Mouse (Mus musculus) intestine, embryonic 16.5 days (tissue): ENCODE data around the gene Cactin. TPM values are rescaled to one million over a fixed set of nuclear protein-coding genes. Genes with fewer than 3 reads are reported as not detected.

ENCODE experiments used
- ATAC-seq: fragments of 200-750 bp; cut with Nextera tagmentation; 2 replicates; pipeline ENCODE4 v1.8.0; 2017; ENCODE audit warnings: moderate TSS enrichment, moderate library complexity
- H3K27ac ChIP-seq: fragments of 300-500 bp; sonication (generic); 2 replicates; pipeline ENCODE4 v1.5.1; 2014; ENCODE audit warnings: mild to moderate bottlenecking, low read length
- H3K27me3 ChIP-seq: fragments of 300-500 bp; sonication (generic); replicated peaks from 2 replicates; pipeline ENCODE4 v1.6.1; 2014; ENCODE audit warnings: low read length, control low read depth, mixed read lengths; ENCODE audit not compliant: control insufficient read depth, insufficient read depth
- H3K36me3 ChIP-seq: fragments of 300-500 bp; sonication (generic); 2 replicates; pipeline ENCODE4 v1.6.1; 2014; ENCODE audit warnings: low read length, control low read depth; ENCODE audit not compliant: control insufficient read depth, insufficient read depth
- H3K4me1 ChIP-seq: fragments of 300-500 bp; sonication (generic); 2 replicates; pipeline ENCODE4 v1.6.1; 2014; ENCODE audit warnings: low read length, control low read depth, mixed read lengths; ENCODE audit not compliant: control insufficient read depth, insufficient read depth
- H3K4me2 ChIP-seq: fragments of 300-500 bp; sonication (generic); 2 replicates; pipeline ENCODE4 v1.6.1; 2014; ENCODE audit warnings: low read depth, low read length, control low read depth
- H3K4me3 ChIP-seq: fragments of 300-500 bp; sonication (generic); 2 replicates; pipeline ENCODE4 v1.5.1; 2014; ENCODE audit warnings: mild to moderate bottlenecking, low read length
- H3K9ac ChIP-seq: fragments of 300-500 bp; sonication (generic); 2 replicates; pipeline ENCODE4 v1.6.1; 2014; ENCODE audit warnings: low read depth, low read length
- H3K9me3 ChIP-seq: fragments of 300-500 bp; sonication (generic); 2 replicates; pipeline ENCODE4 v1.6.1; 2016; ENCODE audit warnings: low read length, control low read depth; ENCODE audit not compliant: control insufficient read depth
- WGBS: fragments of 180-500 bp; shearing (Covaris S2); extraction: QIAGEN DNeasy Blood & Tissue Kit; methylation state at CpG from one replicate; pipeline ENCODE4 v1.1.7; 2014; 5-methylcytosine and 5-hydroxymethylcytosine counted together
- polyA plus RNA-seq: library from polyadenylated mRNA; unstranded; fragments of >200 nt; fragmentation: Nextera tagmentation; extraction: Ambion mirVana; gene quantifications from 2 replicates; pipeline ENCODE4 v1.2.1, GENCODE M21; 2015

Gene Cactin
- polyA plus RNA-seq, 1 experiment from 2014 or later: 28.7 TPM

GRCm38 (mm10) chr10:81345162-81345534 is 24.2 kb downstream of the Cactin start:
- Histone ChIP-seq H3K4me3 (no peak overlapping the region), H3K4me1 (peaks cover 47% of the 10 kb centered on the region), H3K36me3 (no peaks in the 10 kb centered on the region), H3K9ac (no peak overlapping the region), H3K27me3 (peaks cover 13% of the 10 kb centered on the region; the same call in 1 of the 2 replicates), H3K27ac (no peak overlapping the region), H3K4me2 (no peak overlapping the region), H3K9me3 (no peaks in the 10 kb centered on the region)
- 90% methylated on average over 4 of the region's 4 CpGs for WGBS
- no peak for ATAC-seq

- H3K36me3 ChIP-seq: no peaks in the 10 kb centered on the region
- no peaks in the 10 kb centered on the region for H3K9me3 ChIP-seq
- H3K4me3 ChIP-seq: peak overlapping the region; percentile 45
- H3K9ac ChIP-seq: peak overlapping the region; percentile 60
- peak; percentile 14 for ATAC-seq
- peaks cover 13% of the 10 kb centered on the region; the same call in 1 of the 2 replicates for H3K27me3 ChIP-seq
- peaks cover 37% of the 10 kb centered on the region for H3K4me1 ChIP-seq
- WGBS: 13% methylated on average over 55 of the region's 55 CpGs
- H3K27ac ChIP-seq: peak overlapping the region; percentile 69
- peak overlapping the region; percentile 68 for H3K4me2 ChIP-seq
These were observed 25.7 kb downstream of the Cactin start for GRCm38 (mm10) chr10:81346453-81347067.

GRCm38 (mm10) chr10:81349146-81349545 is 28.2 kb downstream of the Cactin start:
- Histone ChIP-seq H3K27me3 (peaks cover 2% of the 10 kb centered on the region; the same call in 1 of the 2 replicates), H3K4me3 (peak overlapping the region; percentile 86), H3K4me1 (peaks cover 33% of the 10 kb centered on the region), H3K36me3 (no peaks in the 10 kb centered on the region), H3K4me2 (peak overlapping the region; percentile 88), H3K9me3 (no peaks in the 10 kb centered on the region), H3K9ac (peak overlapping the region; percentile 88), H3K27ac (peak overlapping the region; percentile 87)
- 6% methylated on average over 12 of the region's 12 CpGs for WGBS
- peak; percentile 38 for ATAC-seq

GRCm38 (mm10) chr10:81349961-81350350 is 29.1 kb downstream of the Cactin start:
- peak overlapping the region; percentile 86 for H3K4me3 ChIP-seq
- H3K9ac ChIP-seq: peak overlapping the region; percentile 88
- under 1% methylated on average over 29 of the region's 29 CpGs for WGBS
- peaks cover 41% of the 10 kb centered on the region for H3K4me1 ChIP-seq
- peak; percentile 16; the same call in 1 of the 2 replicates for ATAC-seq
- 0 out of 2 replicates have a peak, but pooled peaks cover 2% of the 10 kb centered on the region for H3K27me3 ChIP-seq
- H3K9me3 ChIP-seq: no peaks in the 10 kb centered on the region
- H3K36me3 ChIP-seq: no peaks in the 10 kb centered on the region
- peak overlapping the region; percentile 87 for H3K27ac ChIP-seq
- H3K4me2 ChIP-seq: peak overlapping the region; percentile 88

GRCm38 (mm10) chr10:81350351-81351063 is 29.6 kb downstream of the Cactin start, which contains the start of gene Hmg20b:
TSS of gene Hmg20b (minus strand) at chr10:81350480.
- peak within 1 kb of the TSS; percentile 87 for H3K27ac ChIP-seq
- H3K9ac ChIP-seq: peak within 1 kb of the TSS; percentile 88
- ATAC-seq: peak; percentile 92
- no peaks in the 10 kb centered on the region for H3K9me3 ChIP-seq
- H3K4me3 ChIP-seq: peak within 1 kb of the TSS; percentile 86
- H3K27me3 ChIP-seq: no peaks in the 10 kb centered on the region
- WGBS: under 1% methylated on average over 54 of the region's 54 CpGs
- H3K4me1 ChIP-seq: peaks cover 41% of the 10 kb centered on the region
- no peaks in the 10 kb centered on the region for H3K36me3 ChIP-seq
- peak within 1 kb of the TSS; percentile 88 for H3K4me2 ChIP-seq

GRCm38 (mm10) chr10:81351678-81352291 is 30.9 kb downstream of the Cactin start:
- WGBS: 19% methylated on average over 9 of the region's 9 CpGs

GRCm38 (mm10) chr10:81354738-81355477 is 34.0 kb downstream of the Cactin start:
- Histone ChIP-seq H3K9ac (0 out of 2 replicates have a peak overlapping the region, but pooled peaks have one; percentile 17), H3K27me3 (no peaks in the 10 kb centered on the region), H3K4me3 (no peak overlapping the region), H3K36me3 (no peaks in the 10 kb centered on the region), H3K27ac (no peak overlapping the region), H3K4me2 (no peak overlapping the region), H3K4me1 (peaks cover 33% of the 10 kb centered on the region), H3K9me3 (no peaks in the 10 kb centered on the region)
- 69% methylated on average over 9 of the region's 9 CpGs for WGBS
- ATAC-seq: no peak

More at GRCm38 (mm10) chr10:81351678-81352291, 30.9 kb downstream of the Cactin start:
- H3K9ac ChIP-seq: peak overlapping the region; percentile 29; the same call in 1 of the 2 replicates
- no peaks in the 10 kb centered on the region for H3K9me3 ChIP-seq
- peak overlapping the region; percentile 72 for H3K27ac ChIP-seq
- H3K4me3 ChIP-seq: no peak overlapping the region
- no peaks in the 10 kb centered on the region for H3K27me3 ChIP-seq
- H3K36me3 ChIP-seq: no peaks in the 10 kb centered on the region
- peaks cover 40% of the 10 kb centered on the region for H3K4me1 ChIP-seq
- 0 out of 2 replicates have a peak overlapping the region, but pooled peaks have one; percentile 4 for H3K4me2 ChIP-seq
- ATAC-seq: no peak

- H3K4me1 ChIP-seq: peaks cover 37% of the 10 kb centered on the region
- no peak overlapping the region for H3K4me2 ChIP-seq
- H3K27me3 ChIP-seq: no peaks in the 10 kb centered on the region
- H3K27ac ChIP-seq: no peak overlapping the region
- no peak overlapping the region for H3K4me3 ChIP-seq
- no peak overlapping the region for H3K9ac ChIP-seq
- no peaks in the 10 kb centered on the region for H3K9me3 ChIP-seq
- H3K36me3 ChIP-seq: 0 out of 2 replicates have a peak, but pooled peaks cover 2% of the 10 kb centered on the region
- 80% methylated on average over 4 of the region's 4 CpGs for WGBS
- ATAC-seq: no peak
These were observed 34.6 kb downstream of the Cactin start for GRCm38 (mm10) chr10:81355533-81355932.
